Mouse (Mus musculus): ENCODE data around the gene Spata2. TPM values are rescaled to one million over a fixed set of nuclear protein-coding genes. Genes with fewer than 3 reads are reported as not detected.

Spata2 gene
- polyA plus RNA-seq, 1 experiment from 2014 or later = 23.7 TPM

- TF ChIP-seq CTCF (IDR thresholded peaks at IDR 0.05) = no peak
These were observed 9.4 kb downstream of the Spata2 start for GRCm38 (mm10) chr2:167483081-167483826.

GRCm38 (mm10) chr2:167482681-167483080 is 10.0 kb downstream of the Spata2 start:
- ATAC-seq = no peak
- no peak for DNase-seq (ENCODE audit: low read depth, low spot score)
- in situ Hi-C loops (cut with MboI; ENCODE audit: low pct_unique_long_range_greater_than_20kb) = loop anchor here (10.0 kb wide), 1 partner anchor 882 kb away; no protein-coding TSS in a partner anchor
- ChIA-PET POLR2A (no interaction called here), CTCF (no interaction called here)
- H3K27me3 ChIP-seq = no peaks in the 10 kb centered on the region
- no peak for TF ChIP-seq CTCF (IDR thresholded peaks at IDR 0.05)

More at GRCm38 (mm10) chr2:167483081-167483826, 9.4 kb downstream of the Spata2 start:
- no peaks in the 10 kb centered on the region for H3K27me3 ChIP-seq
- in situ Hi-C loops (cut with MboI; ENCODE audit: low pct_unique_long_range_greater_than_20kb) = loop anchor here (10.0 kb wide), 1 partner anchor 882 kb away; no protein-coding TSS in a partner anchor
- POLR2A ChIA-PET = no interaction called here
- ATAC-seq = no peak
- CTCF ChIA-PET = no interaction called here
- no peak for DNase-seq (ENCODE audit: low read depth, low spot score)

GRCm38 (mm10) chr2:167479501-167479900 is 13.2 kb downstream of the Spata2 start:
- H3K27me3 ChIP-seq = no peaks in the 10 kb centered on the region
- no peak for DNase-seq (ENCODE audit: low read depth, low spot score)
- ATAC-seq = no peak
- in situ Hi-C loops (cut with MboI; ENCODE audit: low pct_unique_long_range_greater_than_20kb) = no loop called here
- ChIA-PET CTCF (no interaction called here), POLR2A (no interaction called here)
- TF ChIP-seq CTCF (IDR thresholded peaks at IDR 0.05) = no peak

GRCm38 (mm10) chr2:167478128-167478527 is 14.6 kb downstream of the Spata2 start:
- TF ChIP-seq CTCF (IDR thresholded peaks at IDR 0.05) = no peak
- in situ Hi-C loops (cut with MboI; ENCODE audit: low pct_unique_long_range_greater_than_20kb) = no loop called here
- ChIA-PET CTCF (interaction anchor here (1.3 kb wide), 1 partner anchor 15 kb away, joined by 3 read pairs; no protein-coding TSS in a partner anchor), POLR2A (no interaction called here)
- H3K27me3 ChIP-seq = no peaks in the 10 kb centered on the region
- DNase-seq (ENCODE audit: low read depth, low spot score) = no peak
- no peak for ATAC-seq

GRCm38 (mm10) chr2:167476762-167477161 is 15.9 kb downstream of the Spata2 start:
- no peaks in the 10 kb centered on the region for H3K27me3 ChIP-seq
- ATAC-seq (no peak), DNase-seq (ENCODE audit: low read depth, low spot score) (no peak)
- TF ChIP-seq CTCF (IDR thresholded peaks at IDR 0.05) = no peak
- ChIA-PET CTCF (interaction anchor here (1.3 kb wide), 1 partner anchor 8 kb away, joined by 3 read pairs; no protein-coding TSS in a partner anchor), POLR2A (interaction anchor here (1.3 kb wide), 1 partner anchor 11 kb away, joined by 4 read pairs; no protein-coding TSS in a partner anchor)
- in situ Hi-C loops (cut with MboI; ENCODE audit: low pct_unique_long_range_greater_than_20kb) = no loop called here

- ATAC-seq = no peak
- no peak for DNase-seq (ENCODE audit: low read depth, low spot score)
- CTCF ChIA-PET = interaction anchor here (1.3 kb wide), 1 partner anchor 9 kb away, joined by 3 read pairs; no protein-coding TSS in a partner anchor
- in situ Hi-C loops (cut with MboI; ENCODE audit: low pct_unique_long_range_greater_than_20kb) = no loop called here
- TF ChIP-seq CTCF (IDR thresholded peaks at IDR 0.05) = no peak
- no peaks in the 10 kb centered on the region for H3K27me3 ChIP-seq
- POLR2A ChIA-PET = interaction anchor here (1.3 kb wide), 1 partner anchor 11 kb away, joined by 4 read pairs; no protein-coding TSS in a partner anchor
These were observed 16.4 kb downstream of the Spata2 start for GRCm38 (mm10) chr2:167476200-167476688.

GRCm38 (mm10) chr2:167475596-167475995 is 17.1 kb downstream of the Spata2 start:
- ChIA-PET POLR2A (interaction anchor here (1.3 kb wide), 1 partner anchor 12 kb away, joined by 4 read pairs; no protein-coding TSS in a partner anchor), CTCF (interaction anchor here (2.2 kb wide), 1 partner anchor 12 kb away, joined by 5 read pairs; no protein-coding TSS in a partner anchor)
- in situ Hi-C loops (cut with MboI; ENCODE audit: low pct_unique_long_range_greater_than_20kb) = no loop called here

GRCm38 (mm10) chr2:167474218-167474617 is 18.5 kb downstream of the Spata2 start:
- CTCF ChIA-PET = interaction anchor here (2.2 kb wide), 1 partner anchor 11 kb away, joined by 5 read pairs; no protein-coding TSS in a partner anchor

More at GRCm38 (mm10) chr2:167475596-167475995, 17.1 kb downstream of the Spata2 start:
- no peaks in the 10 kb centered on the region for H3K27me3 ChIP-seq
- DNase-seq (ENCODE audit: low read depth, low spot score) = no peak
- ATAC-seq = no peak
- no peak for TF ChIP-seq CTCF (IDR thresholded peaks at IDR 0.05)

GRCm38 (mm10) chr2:167471585-167471984 is 21.1 kb downstream of the Spata2 start:
- DNase-seq (ENCODE audit: low read depth, low spot score) (no peak), ATAC-seq (no peak)
- TF ChIP-seq CTCF (IDR thresholded peaks at IDR 0.05) = no peak

More at GRCm38 (mm10) chr2:167474218-167474617, 18.5 kb downstream of the Spata2 start:
- TF ChIP-seq CTCF (IDR thresholded peaks at IDR 0.05) = no peak
- DNase-seq (ENCODE audit: low read depth, low spot score) (no peak), ATAC-seq (no peak)
- H3K27me3 ChIP-seq = no peaks in the 10 kb centered on the region
- in situ Hi-C loops (cut with MboI; ENCODE audit: low pct_unique_long_range_greater_than_20kb) = no loop called here
- POLR2A ChIA-PET = no interaction called here

GRCm38 (mm10) chr2:167470611-167471010 is 22.1 kb downstream of the Spata2 start:
- POLR2A ChIA-PET = interaction anchor here (0.9 kb wide), 1 partner anchor 12 kb away, joined by 4 read pairs; no protein-coding TSS in a partner anchor
- CTCF ChIA-PET = no interaction called here
- no peak for DNase-seq (ENCODE audit: low read depth, low spot score)
- in situ Hi-C loops (cut with MboI; ENCODE audit: low pct_unique_long_range_greater_than_20kb) = no loop called here
- ATAC-seq = no peak
- H3K27me3 ChIP-seq = no peaks in the 10 kb centered on the region
- no peak for TF ChIP-seq CTCF (IDR thresholded peaks at IDR 0.05)

More at GRCm38 (mm10) chr2:167471585-167471984, 21.1 kb downstream of the Spata2 start:
- in situ Hi-C loops (cut with MboI; ENCODE audit: low pct_unique_long_range_greater_than_20kb) = no loop called here
- no peaks in the 10 kb centered on the region for H3K27me3 ChIP-seq
- ChIA-PET POLR2A (no interaction called here), CTCF (interaction anchor here (1.2 kb wide), 1 partner anchor 8 kb away, joined by 4 read pairs; no protein-coding TSS in a partner anchor)

GRCm38 (mm10) chr2:167468444-167468843 is 24.2 kb downstream of the Spata2 start:
- DNase-seq (ENCODE audit: low read depth, low spot score) = no peak
- H3K27me3 ChIP-seq = no peaks in the 10 kb centered on the region
- no peak for ATAC-seq
- CTCF ChIA-PET = interaction anchor here (1.1 kb wide), 1 partner anchor 29 kb away, joined by 3 read pairs; no protein-coding TSS in a partner anchor
- POLR2A ChIA-PET = no interaction called here
- TF ChIP-seq CTCF (IDR thresholded peaks at IDR 0.05) = no peak
- in situ Hi-C loops (cut with MboI; ENCODE audit: low pct_unique_long_range_greater_than_20kb) = no loop called here
